Mouse (Mus musculus): ENCODE data around the gene Rnf31.

Rnf31 gene

DNA sequence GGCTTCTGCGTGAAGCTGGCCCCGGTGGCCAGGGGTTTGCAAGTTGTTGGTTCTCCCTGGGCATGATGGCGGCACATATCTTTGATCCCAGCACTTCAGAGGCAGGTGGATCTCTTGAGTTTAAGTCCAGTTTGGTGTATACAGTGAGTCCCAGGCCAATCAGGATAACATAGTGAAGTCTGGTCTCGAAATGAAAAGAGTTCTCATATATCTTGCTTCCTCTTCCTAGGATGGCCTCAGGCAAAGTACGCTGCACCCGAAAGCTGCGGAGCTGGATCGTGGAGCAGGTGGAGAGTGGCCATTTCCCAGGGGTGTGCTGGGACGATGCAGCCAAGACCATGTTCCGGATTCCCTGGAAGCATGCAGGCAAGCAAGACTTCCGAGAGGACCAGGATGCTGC is 13.3 kb downstream of the Rnf31 start:
- DNase-seq (ENCODE audit: low spot score): no peak

DNA sequence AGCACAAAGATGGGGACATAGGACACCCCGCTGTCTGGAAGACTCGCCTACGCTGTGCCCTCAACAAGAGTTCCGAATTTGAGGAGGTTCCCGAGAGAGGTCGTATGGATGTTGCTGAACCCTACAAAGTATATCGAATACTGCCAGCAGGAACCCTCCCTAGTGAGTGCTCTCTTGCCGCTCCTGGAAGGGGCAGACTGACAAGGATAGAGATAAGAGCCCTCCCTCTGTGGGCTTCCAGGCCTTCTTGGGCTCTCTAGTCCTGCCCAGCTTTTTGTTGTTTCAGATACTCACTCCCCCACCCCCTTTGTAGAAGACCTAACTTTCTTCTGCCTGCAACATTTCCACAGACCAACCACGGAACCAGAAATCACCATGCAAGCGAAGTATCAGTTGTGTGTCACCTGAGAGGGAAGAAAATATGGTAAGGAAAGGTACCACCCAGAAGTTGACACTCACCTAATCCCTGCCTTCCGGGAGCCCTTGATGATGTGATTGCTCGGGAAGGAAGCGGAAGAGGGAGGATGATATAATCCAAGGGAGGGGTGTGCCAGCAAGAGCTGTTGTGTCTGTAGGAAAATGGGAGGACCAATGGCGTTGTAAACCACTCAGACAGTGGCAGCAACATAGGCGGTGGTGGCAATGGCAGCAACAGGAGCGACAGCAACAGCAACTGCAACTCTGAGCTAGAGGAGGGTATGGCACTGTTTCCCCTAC is 14.4 kb downstream of the Rnf31 start:
- no peak for DNase-seq (ENCODE audit: low spot score)

DNA sequence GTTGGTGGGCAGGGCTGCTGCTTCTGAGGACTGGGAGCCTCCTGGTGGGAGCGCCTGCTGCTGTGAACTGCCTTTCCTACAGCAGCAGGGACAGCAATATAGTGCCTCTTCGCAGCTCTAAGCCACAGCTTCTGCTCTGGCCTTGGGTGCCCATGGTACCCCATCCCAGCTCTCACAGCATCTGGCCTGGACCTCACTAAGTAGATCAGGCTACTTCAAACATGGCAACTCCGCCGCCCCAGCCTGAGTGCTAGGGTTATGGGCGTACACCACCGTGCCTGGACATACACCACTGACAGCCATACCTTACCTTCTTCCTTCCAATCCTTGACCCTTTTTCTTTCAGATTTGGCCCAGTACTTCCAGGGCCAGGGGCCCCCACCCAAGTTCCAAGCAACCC is 16.8 kb downstream of the Rnf31 start:
- DNase-seq (ENCODE audit: low spot score): no peak

DNA sequence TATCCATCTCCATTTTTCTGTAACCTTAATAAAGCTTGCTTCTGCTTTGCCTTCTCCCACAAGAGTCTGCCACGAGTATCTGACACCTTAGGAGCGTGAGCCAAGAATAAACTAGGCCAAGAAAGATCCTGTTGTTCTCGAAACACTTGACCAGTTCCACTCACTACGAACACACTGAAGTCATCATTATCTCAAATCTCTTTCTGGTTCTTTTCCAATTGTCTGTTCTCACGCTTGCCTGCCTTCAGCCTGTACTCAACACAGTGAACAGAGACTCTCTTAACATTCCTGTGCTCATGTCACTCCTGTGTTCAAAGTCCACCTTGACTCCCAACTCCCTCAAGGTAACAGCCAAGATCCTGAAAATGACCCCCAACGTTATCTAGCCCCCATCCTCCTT is 21.8 kb downstream of the Rnf31 start:
- DNase-seq (ENCODE audit: low spot score): no peak

GRCm38 (mm10) chr14:55614565-55615178 is 23.2 kb downstream of the Rnf31 start:
- DNase-seq (ENCODE audit: low spot score): no peak

- no peak for DNase-seq (ENCODE audit: low spot score)
These were observed 24.4 kb downstream of the Rnf31 start for GRCm38 (mm10) chr14:55615876-55616275.

DNA sequence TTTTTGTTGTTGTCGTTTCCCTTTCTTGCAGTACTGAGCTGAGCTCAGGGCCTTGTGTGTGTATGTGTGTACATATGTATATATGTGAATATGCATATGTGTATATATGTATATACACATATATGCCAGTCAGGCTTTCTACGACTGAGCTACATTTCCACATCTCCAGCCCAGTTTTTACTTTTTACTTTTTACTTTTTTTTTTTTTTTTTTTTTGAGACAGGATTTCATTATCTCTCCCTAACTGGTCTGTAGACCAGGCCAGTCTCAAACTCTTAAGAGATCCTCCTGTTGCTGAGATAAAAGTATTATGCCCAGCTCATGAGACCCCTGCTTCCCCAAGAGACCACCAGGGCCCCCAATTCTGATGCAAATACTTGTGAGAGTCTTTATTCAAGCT is 25.3 kb downstream of the Rnf31 start:
- no peak for DNase-seq (ENCODE audit: low spot score)

GRCm38 (mm10) chr14:55617822-55618221 is 26.3 kb downstream of the Rnf31 start, which contains the start of gene Rec8:
TSS of gene Rec8 (plus strand) at chr14:55618037.
- no peak for DNase-seq (ENCODE audit: low spot score)

GRCm38 (mm10) chr14:55618486-55619195 is 27.1 kb downstream of the Rnf31 start:
- no peak for DNase-seq (ENCODE audit: low spot score)

DNA sequence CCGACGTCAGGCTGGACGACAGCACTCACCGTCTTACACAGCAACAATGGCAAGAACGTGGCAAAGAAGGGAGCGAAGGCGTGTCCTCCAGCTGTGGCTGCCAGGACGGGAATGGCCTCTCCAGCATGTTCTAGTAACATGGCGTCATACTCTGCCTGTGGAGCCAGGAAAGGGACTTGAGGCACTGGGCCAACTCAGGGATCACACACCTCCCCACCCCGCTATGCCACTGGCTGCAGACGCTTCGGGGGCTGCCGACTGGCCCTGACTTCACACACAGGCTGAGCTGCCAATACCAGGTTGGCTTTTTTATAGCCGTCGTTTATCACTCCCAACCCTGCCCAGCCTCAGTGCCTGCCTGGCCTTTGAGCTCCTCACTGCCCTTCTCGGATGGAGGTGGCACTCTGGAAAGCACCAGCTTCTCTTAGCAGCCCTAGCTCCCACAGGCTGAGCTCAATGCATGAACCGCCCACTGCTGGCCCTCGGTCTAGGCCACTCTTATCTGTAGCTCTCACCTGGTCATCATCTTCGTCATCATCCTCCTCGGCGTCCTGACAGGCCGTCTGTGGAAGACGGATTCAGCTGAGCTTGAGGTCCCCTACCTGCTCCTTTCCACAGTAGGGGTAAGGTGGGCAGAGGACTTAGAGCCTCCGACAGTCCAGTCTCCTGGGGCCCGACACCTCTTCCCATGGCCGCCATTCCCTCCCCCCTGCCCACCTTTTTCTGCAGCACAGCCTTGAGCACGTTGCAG is 36.7 kb downstream of the Rnf31 start:
- DNase-seq (ENCODE audit: low spot score): no peak

DNA sequence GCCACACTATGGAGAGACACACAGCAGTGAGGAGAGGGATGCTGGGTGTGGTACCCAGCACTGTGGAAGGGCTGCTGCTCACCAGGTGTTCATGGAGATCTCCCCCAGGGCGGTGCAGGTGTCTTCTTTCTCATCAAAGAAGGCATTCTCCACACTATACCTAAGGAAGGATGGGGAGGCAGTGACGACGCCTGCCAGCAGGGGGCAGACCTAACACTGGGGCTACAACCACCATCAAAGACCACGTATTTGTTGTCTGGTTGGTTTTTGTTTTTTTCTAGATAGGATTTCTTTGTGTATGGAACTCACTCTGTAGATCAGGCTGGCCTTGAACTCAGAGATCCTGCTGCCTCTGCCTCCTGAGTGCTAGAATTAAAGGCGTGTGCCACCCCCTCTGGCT is 37.8 kb downstream of the Rnf31 start:
- DNase-seq (ENCODE audit: low spot score): no peak

GRCm38 (mm10) chr14:55634874-55635522 is 43.5 kb downstream of the Rnf31 start:
- no peak for DNase-seq (ENCODE audit: low spot score)

DNA sequence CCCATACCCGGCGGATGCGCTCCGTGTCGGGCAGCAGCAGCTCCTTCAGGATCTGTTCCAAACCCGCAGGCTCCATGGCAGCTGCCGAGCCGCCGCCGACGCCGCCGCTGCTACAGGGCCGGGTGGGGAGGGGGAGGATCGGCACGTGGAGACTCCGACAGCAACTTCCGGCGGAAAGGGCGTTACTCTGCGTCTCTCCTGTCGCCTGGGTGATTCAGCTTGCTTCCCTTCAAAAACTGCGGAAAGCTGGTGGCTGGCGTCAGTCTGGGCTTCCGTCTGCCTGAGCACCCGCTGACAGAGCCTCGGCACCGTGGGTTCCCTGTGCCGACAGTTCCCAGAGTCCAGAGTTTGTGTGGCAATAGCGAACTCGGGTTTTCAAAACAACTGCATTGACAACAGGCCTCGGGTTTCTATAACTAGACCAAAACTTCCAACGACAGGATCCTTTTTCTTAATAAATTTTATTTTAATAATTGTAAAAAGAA is 44.1 kb downstream of the Rnf31 start, which contains the start of gene Ipo4:
Gene Ipo4 (minus strand): TSS at position 435 of the 485 bp plus-strand sequence.
- DNase-seq (ENCODE audit: low spot score): peak; percentile 51

DNA sequence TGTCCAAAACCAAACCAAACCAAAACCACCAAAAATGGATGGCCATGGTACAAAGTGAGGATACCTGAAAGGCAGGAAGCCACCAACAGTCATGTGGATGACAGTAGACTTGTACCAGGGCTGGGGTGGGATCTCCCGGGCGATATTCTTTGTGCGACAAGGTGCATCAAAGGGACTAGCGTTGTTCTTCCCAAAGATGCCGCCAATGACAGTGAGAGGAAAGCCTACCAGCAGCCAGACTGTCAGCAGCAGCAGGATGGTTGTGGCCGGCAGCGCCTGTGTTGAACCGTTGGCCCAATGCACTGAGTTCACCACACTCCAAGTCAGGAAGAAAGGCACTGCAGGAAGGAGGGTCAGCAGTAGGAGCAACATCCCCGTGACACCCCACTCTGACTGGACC is 46.3 kb downstream of the Rnf31 start, which contains the start of gene Gm49378:
Gene Gm49378 (minus strand): TSS at position 101 of the 400 bp plus-strand sequence.
- DNase-seq (ENCODE audit: low spot score): no peak

DNA sequence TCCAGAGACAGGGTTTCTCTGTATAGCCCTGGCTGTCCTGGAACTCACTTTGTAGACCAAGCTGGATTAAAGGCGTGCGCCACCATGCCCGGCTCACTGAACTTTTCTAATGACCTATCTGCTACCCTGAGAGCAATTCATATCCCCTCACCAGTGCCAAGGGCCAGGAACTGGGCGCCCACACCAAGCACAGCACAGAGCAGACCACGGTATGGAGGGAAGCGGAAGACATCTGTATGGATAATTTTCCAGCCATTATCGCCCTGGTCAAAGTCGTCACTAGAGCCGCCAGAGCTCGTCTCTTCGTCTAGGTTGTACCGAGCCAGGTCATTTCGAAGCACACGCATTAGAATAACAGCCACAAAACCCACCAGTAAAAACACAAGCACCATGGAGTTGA is 49.3 kb downstream of the Rnf31 start:
- DNase-seq (ENCODE audit: low spot score): no peak

GRCm38 (mm10) chr14:55641291-55641690 is 49.8 kb downstream of the Rnf31 start:
- DNase-seq (ENCODE audit: low spot score): no peak

- DNase-seq (ENCODE audit: low spot score): no peak
These were observed 51.2 kb downstream of the Rnf31 start for GRCm38 (mm10) chr14:55642679-55643059.

DNA sequence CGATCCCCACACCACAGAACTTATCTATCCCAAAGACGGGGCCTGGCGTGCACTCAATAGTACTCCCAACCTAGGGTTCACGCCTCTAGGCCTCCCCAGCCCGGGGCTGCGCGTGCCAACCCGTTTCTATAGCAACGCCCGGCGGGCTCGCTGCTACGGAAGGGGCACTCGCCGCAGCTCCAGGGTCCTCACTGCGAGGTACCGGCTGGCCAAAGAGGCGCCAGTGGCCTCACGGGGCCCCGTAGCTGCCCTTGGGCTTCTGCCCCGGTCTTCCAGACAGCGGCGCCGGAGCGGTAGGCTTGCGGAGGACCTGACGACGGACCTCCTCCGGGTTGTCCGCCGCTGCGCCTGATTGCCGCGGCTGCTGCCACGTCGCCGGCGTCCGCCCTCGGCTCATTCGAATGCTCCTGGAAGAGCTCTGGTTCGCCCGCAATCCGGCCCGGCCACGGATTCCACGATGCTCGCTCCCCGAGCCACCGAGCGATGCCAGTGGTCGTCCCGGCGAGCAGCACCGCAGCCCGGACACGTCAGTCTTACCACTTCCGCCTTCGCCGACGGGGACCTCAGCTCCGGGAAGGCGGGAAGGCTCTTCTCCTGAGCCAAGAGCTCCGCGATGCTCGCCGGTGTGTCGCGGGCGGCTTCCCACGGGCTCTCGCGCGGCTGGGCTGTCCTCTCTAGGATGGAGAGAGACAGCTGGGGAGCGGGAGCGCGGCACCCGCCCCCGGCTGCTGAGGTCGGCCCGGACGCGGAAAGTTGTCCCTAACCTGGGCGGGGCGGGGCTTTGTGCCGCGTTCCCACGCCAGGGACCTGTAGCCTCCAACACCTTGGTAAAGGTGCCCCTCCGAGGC is 51.8 kb downstream of the Rnf31 start, which contains the start of gene Tm9sf1:
Gene Tm9sf1 (minus strand): TSS at position 747 of the 848 bp plus-strand sequence.
- DNase-seq (ENCODE audit: low spot score): peak; percentile 79

DNA sequence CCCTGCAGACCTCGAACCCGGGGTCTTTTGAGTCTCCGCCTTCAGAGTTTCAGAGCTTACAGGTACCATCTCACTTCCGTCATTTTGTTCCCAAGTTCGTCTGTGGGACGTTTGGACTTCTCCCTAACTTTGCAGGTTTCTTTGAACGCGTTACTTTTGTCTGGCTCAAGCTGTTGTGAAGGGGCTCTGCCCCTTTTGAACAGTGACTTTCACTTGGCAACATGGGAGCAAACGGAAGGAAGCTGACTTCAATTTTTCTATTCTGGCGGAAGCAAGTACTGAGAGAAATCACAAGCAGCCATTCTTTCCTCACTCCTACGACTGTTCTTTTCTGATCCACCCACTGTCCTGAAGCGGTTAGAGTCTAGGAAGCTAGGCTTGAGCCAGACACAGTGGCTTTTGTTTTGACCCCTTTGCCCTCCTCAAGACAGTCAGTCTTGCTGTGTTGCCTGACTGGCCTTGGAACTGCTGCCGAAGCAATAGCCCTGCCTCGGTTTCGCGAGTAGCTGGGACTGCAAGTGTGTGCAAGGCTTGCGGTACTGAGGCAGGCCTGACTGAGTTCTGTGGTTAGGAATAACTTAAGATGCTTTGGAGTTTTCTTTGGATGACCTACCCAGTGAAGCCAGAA is 52.9 kb downstream of the Rnf31 start:
- DNase-seq (ENCODE audit: low spot score): no peak

DNA sequence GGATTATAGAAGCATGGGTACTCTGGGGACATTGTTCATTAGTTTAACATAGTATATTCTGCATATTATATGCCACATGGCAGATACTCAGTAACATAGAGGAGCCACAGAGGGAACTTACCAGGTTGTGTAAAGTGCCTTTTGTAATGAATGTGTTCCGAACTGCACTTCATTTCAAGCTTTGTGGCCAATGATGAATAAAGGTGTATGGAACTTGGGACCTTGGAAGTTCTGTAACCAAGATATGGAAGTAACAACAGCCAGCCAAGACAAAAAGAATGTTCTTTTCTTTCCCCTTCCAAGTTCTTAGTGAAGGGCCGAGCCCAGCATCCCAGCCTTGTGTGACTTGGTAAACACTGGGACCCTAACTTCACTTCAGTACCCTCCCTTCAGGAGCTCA is 58.4 kb downstream of the Rnf31 start, which contains the start of gene Tssk4:
Gene Tssk4 (plus strand): TSS at position 301 of the 400 bp plus-strand sequence.
- DNase-seq (ENCODE audit: low spot score): no peak
